In the genomic region with DNA sequence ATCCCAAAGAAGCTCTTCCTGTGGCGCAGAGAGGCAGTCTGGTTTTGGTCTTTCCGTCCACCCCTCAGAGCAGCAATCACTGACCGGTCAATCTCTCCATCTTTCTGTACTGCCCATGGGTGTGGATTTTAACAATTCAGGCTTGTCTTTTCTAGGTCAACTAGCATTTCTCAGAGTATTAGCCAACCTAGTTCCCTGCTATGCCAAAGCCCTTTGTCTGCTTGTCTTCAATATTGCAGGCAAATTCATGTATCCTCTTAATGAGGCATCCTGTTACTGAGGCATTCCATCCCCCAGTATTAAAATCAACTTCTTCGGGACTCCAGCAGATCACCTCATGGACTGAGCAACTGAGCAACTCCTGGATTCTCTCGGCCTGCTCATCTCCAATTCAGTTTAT, we compare ENCODE assay signal across 15 mouse cellular contexts. TPM values are rescaled to one million over a fixed set of nuclear protein-coding genes. Genes with fewer than 3 reads are reported as not detected.
DNase-seq lines count a peak whose midpoint lies in the region.
"Had no signal": no experiment of that assay in that cellular context is flagged by ENCODE, and none has a peak within 500 bp of the region (broad histone marks: within the 10 kb centered on the region; RNA-seq: fewer than 3 reads in every experiment).

No protein-coding gene starts in this region.

- peak; percentile 41 for DNase-seq in heart, adult 11 months
- DNase-seq in heart, postnatal 14 days, result no peak
- DNase-seq in retina, embryonic 14.5 days (ENCODE audit: low spot score), result peak; percentile 53
- no peak for DNase-seq in embryo, embryonic 10.5 days (ENCODE audit: low spot score)
- DNase-seq in layer of hippocampus, postnatal 36 days, result no peak
- DNase-seq: adrenal gland, adult 8-10 months; adrenal gland, postnatal 14 days; adrenal gland, postnatal 36 days; cerebellum, adult 18-20 months; cerebellum, adult 8-10 months; cerebellum, adult 9-11 months; cerebellum, postnatal 14 days; cerebellum, postnatal 36 days; forebrain, postnatal 0 days had no signal

- intact Hi-C loops in heart, postnatal 14 days (cut with DNase I), result no loop called here

RNA-seq across cellular contexts. Expression of a gene that starts 33.9 kb away (rescaled TPM):
- total RNA-seq in heart, postnatal 14 days (2021), result 10 to 100 TPM; 10.2 to 11.3 TPM
- total RNA-seq in layer of hippocampus, postnatal 36 days (2021), result 100 to 1,000 TPM; 192 to 196 TPM
- total RNA-seq: MEL had no signal

Comparison
In these comparisons a context has a peak if more than half of its experiments do, and no peak if none do; other contexts are left out.
1. DNase-seq: peak in heart, adult 11 months (single experiment) and retina, embryonic 14.5 days (single experiment); none in heart, postnatal 14 days (0 of 2), embryo, embryonic 10.5 days (single experiment) and layer of hippocampus, postnatal 36 days (0 of 2).
2. RNA of a gene that starts 33.9 kb away (total RNA-seq): 192 to 196 TPM in layer of hippocampus, postnatal 36 days; 10.2 to 11.3 TPM in heart, postnatal 14 days; every median in the first group is over 10 times any median in the second.